Mouse (Mus musculus): Measurements from ENCODE around the gene Gm16223.

DNA sequence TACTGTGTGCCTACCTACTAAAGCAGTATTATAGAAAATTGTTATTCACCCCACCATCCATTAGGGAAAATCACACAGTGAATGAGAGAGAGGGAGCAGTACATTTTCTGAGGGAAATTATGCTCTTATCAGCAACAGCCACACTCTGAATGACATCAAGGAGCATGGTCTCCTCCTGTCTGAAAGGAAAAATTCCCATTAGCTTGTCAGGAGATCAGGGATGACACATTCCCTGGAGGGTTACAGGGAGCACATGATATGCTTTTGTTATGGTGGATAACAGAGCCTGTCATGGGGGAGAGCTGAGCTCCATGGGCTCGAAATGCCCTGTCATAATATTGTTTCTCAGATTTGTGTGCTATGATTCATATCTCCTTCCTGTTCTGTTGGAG is 424 bp downstream of the Gm16223 start:
- TF ChIP-seq GATA1 (IDR thresholded peaks at IDR 0.05; ENCODE audit: borderline replicate concordance, low read length), result no peak
- TF ChIP-seq FLI1 (IDR thresholded peaks at IDR 0.05; ENCODE audit: low read length), result no peak
